ENCODE assay signal across 11 mouse cellular contexts in the genomic region with DNA sequence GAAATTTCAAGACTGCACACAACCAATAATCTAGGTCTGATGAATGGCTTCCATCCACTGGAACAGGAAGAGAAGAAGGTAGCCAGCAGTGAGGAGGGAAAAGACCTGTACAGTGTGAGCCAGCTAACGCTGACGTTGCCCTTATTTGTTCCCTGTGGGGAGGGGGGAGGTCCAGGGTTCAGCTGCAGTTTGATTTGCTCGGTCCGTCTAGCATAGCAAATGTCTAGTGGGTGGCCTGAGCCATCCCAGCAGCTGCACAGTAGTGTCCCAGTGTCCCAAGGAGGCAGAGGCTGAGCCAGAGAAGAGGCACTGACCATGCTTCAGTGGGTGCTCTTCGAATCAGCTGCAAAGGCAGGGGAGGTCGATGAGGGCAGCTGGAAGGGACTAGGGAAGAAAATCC.
DNase-seq lines count a peak whose midpoint lies in the region; ATAC-seq and TF ChIP-seq lines count a peak whose summit lies in the region.
"Had no signal": no experiment of that assay in that cellular context is flagged by ENCODE, and none has a peak within 500 bp of the region (broad histone marks: within the 10 kb centered on the region; RNA-seq: fewer than 3 reads in every experiment).

No protein-coding gene starts in this region.

- DNase-seq in forebrain, embryonic 10.5 days (ENCODE audit: extremely low spot score, low spot score): no peak
- DNase-seq in embryonic facial prominence, embryonic 11.5 days (ENCODE audit: low spot score): peak; percentile 23
- no peak for DNase-seq in frontal cortex, postnatal 14 days (ENCODE audit: low spot score in 2 of 2)
- no peak for DNase-seq in layer of hippocampus, adult 2 months (ENCODE audit: low spot score in 2 of 2)
- no peak for DNase-seq in adrenal gland, postnatal 4 days (ENCODE audit: low spot score in 2 of 2)
- DNase-seq: thymus, adult 2 months had no signal

- H3K27me3 ChIP-seq in forebrain, embryonic 10.5 days (ENCODE audit: poor library complexity, severe bottlenecking): peaks cover 86% of the 10 kb centered on the region
- H3K27me3 ChIP-seq in forebrain, embryonic 16.5 days (replicated peaks; ENCODE audit: control insufficient read depth, insufficient read depth, low read length): no peaks in the 10 kb centered on the region
- no peaks in the 10 kb centered on the region; the same call in 1 of the 2 replicates for H3K27me3 ChIP-seq in embryonic facial prominence, embryonic 11.5 days (ENCODE audit: control insufficient read depth, insufficient read depth, low read length)
- no peaks in the 10 kb centered on the region; the same call in 1 of the 2 replicates for H3K27me3 ChIP-seq in kidney, embryonic 16.5 days (ENCODE audit: insufficient read depth, low read length)
- H3K27me3 ChIP-seq in midbrain, embryonic 13.5 days: no peaks in the 10 kb centered on the region; the same call in 1 of the 2 replicates
- H3K27me3 ChIP-seq: embryonic facial prominence, embryonic 15.5 days had no signal

- peaks cover 51% of the 10 kb centered on the region for H3K4me1 ChIP-seq in forebrain, embryonic 10.5 days
- peaks cover 4% of the 10 kb centered on the region for H3K4me1 ChIP-seq in forebrain, embryonic 16.5 days (replicated peaks; ENCODE audit: control insufficient read depth, insufficient read depth, low read length)
- no peaks in the 10 kb centered on the region; the same call in 1 of the 2 replicates for H3K4me1 ChIP-seq in embryonic facial prominence, embryonic 11.5 days (ENCODE audit: control insufficient read depth, insufficient read depth, low read length)
- peaks cover 16% of the 10 kb centered on the region; the same call in 1 of the 2 replicates for H3K4me1 ChIP-seq in kidney, embryonic 16.5 days (ENCODE audit: insufficient read depth, low read length)
- peaks cover 30% of the 10 kb centered on the region for H3K4me1 ChIP-seq in midbrain, embryonic 13.5 days (replicated peaks)

- H3K9me3 ChIP-seq in forebrain, embryonic 10.5 days: no peaks in the 10 kb centered on the region
- no peaks in the 10 kb centered on the region for H3K9me3 ChIP-seq in forebrain, embryonic 16.5 days (ENCODE audit: control insufficient read depth, low read length)
- H3K9me3 ChIP-seq in embryonic facial prominence, embryonic 11.5 days (replicated peaks; ENCODE audit: control insufficient read depth, low read length): no peaks in the 10 kb centered on the region
- H3K9me3 ChIP-seq in kidney, embryonic 16.5 days (ENCODE audit: low read length): no peaks in the 10 kb centered on the region
- H3K9me3 ChIP-seq in midbrain, embryonic 13.5 days: no peaks in the 10 kb centered on the region
- H3K9me3 ChIP-seq: embryonic facial prominence, embryonic 15.5 days had no signal

- no peak for ATAC-seq in forebrain, embryonic 16.5 days
- peak; percentile 53; the same call in 1 of the 2 replicates for ATAC-seq in embryonic facial prominence, embryonic 11.5 days (replicated peaks; ENCODE audit: insufficient number of reproducible peaks, low FRiP score, low TSS enrichment, low read depth)
- peak; percentile 83 for ATAC-seq in kidney, embryonic 16.5 days (ENCODE audit: low FRiP score, low TSS enrichment)
- ATAC-seq in midbrain, embryonic 13.5 days: peak; percentile 35

- no peak overlapping the region for H3K9ac ChIP-seq in forebrain, embryonic 16.5 days (replicated peaks; ENCODE audit: low read depth, low read length)
- no peak overlapping the region for H3K9ac ChIP-seq in embryonic facial prominence, embryonic 11.5 days (replicated peaks; ENCODE audit: low read length)
- no peak overlapping the region for H3K9ac ChIP-seq in kidney, embryonic 16.5 days (replicated peaks; ENCODE audit: low read length)
- no peak overlapping the region for H3K9ac ChIP-seq in midbrain, embryonic 13.5 days (replicated peaks)
- H3K9ac ChIP-seq: embryonic facial prominence, embryonic 15.5 days had no signal

- no peak overlapping the region for H3K4me2 ChIP-seq in forebrain, embryonic 16.5 days (ENCODE audit: low read length)
- no peak overlapping the region; the same call in 1 of the 2 replicates for H3K4me2 ChIP-seq in embryonic facial prominence, embryonic 11.5 days (ENCODE audit: low read depth, low read length)
- no peak overlapping the region for H3K4me2 ChIP-seq in kidney, embryonic 16.5 days (replicated peaks; ENCODE audit: low read depth, low read length)
- no peak overlapping the region; the same call in 1 of the 2 replicates for H3K4me2 ChIP-seq in midbrain, embryonic 13.5 days (replicated peaks)
- H3K4me2 ChIP-seq: embryonic facial prominence, embryonic 15.5 days had no signal

- 18% methylated on average over 6 of the region's 6 CpGs for WGBS in forebrain, embryonic 10.5 days
- WGBS in forebrain, embryonic 16.5 days: 29% methylated on average over 6 of the region's 6 CpGs
- 21% methylated on average over 6 of the region's 6 CpGs for WGBS in embryonic facial prominence, embryonic 11.5 days
- 49% methylated on average over 6 of the region's 6 CpGs for WGBS in kidney, embryonic 16.5 days
- 26% methylated on average over 6 of the region's 6 CpGs for WGBS in midbrain, embryonic 13.5 days

- H3K36me3 ChIP-seq in forebrain, embryonic 10.5 days (replicated peaks): no peaks in the 10 kb centered on the region
- no peaks in the 10 kb centered on the region for H3K36me3 ChIP-seq in forebrain, embryonic 16.5 days (ENCODE audit: control insufficient read depth, insufficient read depth)
- no peaks in the 10 kb centered on the region for H3K36me3 ChIP-seq in embryonic facial prominence, embryonic 11.5 days (replicated peaks; ENCODE audit: control insufficient read depth, insufficient read depth, low read depth, low read length)
- no peaks in the 10 kb centered on the region for H3K36me3 ChIP-seq in kidney, embryonic 16.5 days (ENCODE audit: insufficient read depth, low read length)
- no peaks in the 10 kb centered on the region for H3K36me3 ChIP-seq in midbrain, embryonic 13.5 days
- H3K36me3 ChIP-seq: embryonic facial prominence, embryonic 15.5 days had no signal

- no peak for TF ChIP-seq CTCF in layer of hippocampus, adult 2 months (conservative IDR thresholded peaks at IDR 0.05)

- H3K4me3 ChIP-seq in forebrain, embryonic 10.5 days: no peak overlapping the region
- no peak overlapping the region for H3K4me3 ChIP-seq in forebrain, embryonic 16.5 days (replicated peaks; ENCODE audit: low read length)
- H3K4me3 ChIP-seq in embryonic facial prominence, embryonic 11.5 days (ENCODE audit: low read depth, low read length): no peak overlapping the region
- no peak overlapping the region for H3K4me3 ChIP-seq in kidney, embryonic 16.5 days (ENCODE audit: low read length)
- no peak overlapping the region for H3K4me3 ChIP-seq in midbrain, embryonic 13.5 days (replicated peaks)
- H3K4me3 ChIP-seq in layer of hippocampus, adult 2 months: no peak overlapping the region
- H3K4me3 ChIP-seq: embryonic facial prominence, embryonic 15.5 days; myocyte had no signal

- H3K27ac ChIP-seq in forebrain, embryonic 10.5 days: peak overlapping the region; percentile 82
- no peak overlapping the region for H3K27ac ChIP-seq in forebrain, embryonic 16.5 days (ENCODE audit: low read length)
- 0 out of 2 replicates have a peak overlapping the region, but pooled peaks have one; percentile 35 for H3K27ac ChIP-seq in embryonic facial prominence, embryonic 11.5 days (replicated peaks; ENCODE audit: low read depth, low read length)
- peak overlapping the region; percentile 86 for H3K27ac ChIP-seq in kidney, embryonic 16.5 days (ENCODE audit: low read length)
- peak overlapping the region; percentile 85 for H3K27ac ChIP-seq in midbrain, embryonic 13.5 days
- no peak overlapping the region for H3K27ac ChIP-seq in layer of hippocampus, adult 2 months
- H3K27ac ChIP-seq: embryonic facial prominence, embryonic 15.5 days had no signal

Comparison
In these comparisons a context has a peak if more than half of its experiments do, and no peak if none do; other contexts are left out.
1. H3K27ac ChIP-seq: peak in forebrain, embryonic 10.5 days (single experiment), embryonic facial prominence, embryonic 11.5 days (single experiment), kidney, embryonic 16.5 days (single experiment) and midbrain, embryonic 13.5 days (single experiment); none in forebrain, embryonic 16.5 days (single experiment) and layer of hippocampus, adult 2 months (single experiment).